Mouse (Mus musculus): ENCODE data around the gene Sema7a.

DNA sequence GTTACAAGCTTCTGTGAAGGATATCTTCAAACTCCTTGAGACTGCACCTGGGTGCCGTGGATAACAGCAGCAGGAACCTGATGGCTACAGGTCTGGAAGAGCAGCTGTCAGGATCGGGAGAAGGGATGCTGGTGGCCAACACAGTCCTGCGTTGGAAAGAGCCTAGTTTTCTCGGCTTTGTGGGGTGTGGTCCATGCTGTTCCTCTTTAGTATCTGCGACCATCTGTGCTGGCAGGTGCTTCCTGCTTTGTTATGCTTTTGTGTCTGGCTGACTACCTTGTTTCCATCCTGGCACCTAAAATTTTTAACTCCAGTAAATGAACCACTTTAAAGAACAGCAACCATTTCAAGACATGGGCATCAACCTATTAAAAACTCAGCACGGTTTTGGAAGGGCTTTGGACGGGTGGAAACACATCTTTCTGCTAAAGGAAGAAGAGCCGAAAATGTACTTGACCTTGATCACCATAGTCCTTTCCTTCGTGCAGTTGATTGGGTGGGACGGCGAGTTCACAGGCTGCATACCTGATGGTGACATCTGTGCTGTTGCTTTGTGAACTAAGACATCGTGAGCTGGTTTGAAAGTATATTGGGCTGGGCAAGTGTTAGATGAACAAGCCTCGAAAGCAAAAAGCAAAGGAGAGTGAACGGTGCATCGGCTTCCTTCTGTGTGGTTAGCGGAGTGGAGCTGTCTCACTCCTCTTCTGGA is 66.0 kb downstream of the Sema7a start, which contains the start of gene Cyp11a1:
- TF ChIP-seq CTCF (IDR thresholded peaks at IDR 0.05; ENCODE audit: low read depth, low read length) (no peak), POLR2A (IDR thresholded peaks at IDR 0.05; ENCODE audit: insufficient read depth, low read length) (no peak)
